Mouse (Mus musculus) duodenum, adult 2 months (tissue): ENCODE results near the gene Ankrd49. TPM values are rescaled to one million over a fixed set of nuclear protein-coding genes. Genes with fewer than 3 reads are reported as not detected.

Source experiments
- polyA plus RNA-seq: library from polyadenylated mRNA; depleted of rRNA; stranded (reverse); fragments of >200 nt; gene quantifications from 2 replicates; pipeline ENCODE4 v1.2.3, GENCODE M21; 2012; ENCODE audit warnings: low replicate concordance; rRNA removed

Ankrd49 gene
- polyA plus RNA-seq, result 0.43 and 1.2 TPM in 2 replicates

DNA sequence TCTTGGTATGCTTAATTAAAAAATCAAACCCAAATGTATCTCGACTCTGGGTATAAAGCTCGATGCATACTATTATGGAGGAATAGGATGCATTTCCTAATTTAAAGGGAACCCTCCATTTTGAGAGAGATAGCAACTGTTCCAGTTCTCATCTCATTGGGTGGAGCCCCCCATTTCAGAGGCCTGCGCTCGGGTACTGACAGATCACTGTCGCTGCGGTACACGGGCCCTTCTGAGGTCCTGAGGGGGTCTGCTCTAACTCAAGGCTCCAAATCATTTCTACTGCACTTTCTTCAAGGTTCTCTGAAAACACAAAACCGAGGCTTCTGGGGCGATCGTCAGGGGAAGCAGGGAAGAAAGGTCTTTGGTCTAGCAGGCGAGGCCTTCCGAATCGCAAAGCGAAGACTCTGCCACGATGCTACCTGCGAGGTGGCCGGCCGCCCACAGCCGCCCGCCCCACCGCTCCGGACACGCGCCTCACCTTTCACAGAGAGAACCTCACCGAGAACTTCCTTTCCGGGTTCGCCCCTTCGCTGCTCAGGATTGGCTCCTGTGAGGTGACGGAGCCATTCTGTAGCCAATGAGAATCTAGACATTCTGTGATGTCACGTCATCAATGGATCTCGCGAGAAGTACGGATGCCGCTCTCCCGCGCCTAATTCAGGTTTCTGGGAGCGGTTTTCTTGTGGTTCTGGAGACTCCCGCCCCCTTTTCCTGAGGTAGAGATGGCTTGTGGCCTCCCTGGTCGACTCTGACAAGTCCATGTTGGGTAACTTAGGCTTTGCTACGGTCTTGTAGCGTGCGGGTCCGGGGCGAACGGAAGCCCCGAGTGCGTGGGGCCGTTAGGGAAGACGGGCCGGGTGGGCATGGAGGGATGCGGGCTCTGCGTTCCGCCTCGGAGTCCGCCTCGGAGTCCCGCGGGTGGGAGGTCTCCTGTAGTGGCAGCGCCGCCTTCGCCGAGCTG is at the start of gene Ankrd49, which contains the start of gene Mre11a:
Gene Ankrd49 (minus strand): TSS at position 818 of the 964 bp plus-strand sequence.
Gene Mre11a (plus strand): TSS at position 616 of the 964 bp plus-strand sequence.

GRCm38 (mm10) chr9:14770803-14771471 is 13.7 kb downstream of the Ankrd49 start, which contains the start of gene 1700012B09Rik:
1700012B09Rik (minus strand) TSS chr9:14771030.

DNA sequence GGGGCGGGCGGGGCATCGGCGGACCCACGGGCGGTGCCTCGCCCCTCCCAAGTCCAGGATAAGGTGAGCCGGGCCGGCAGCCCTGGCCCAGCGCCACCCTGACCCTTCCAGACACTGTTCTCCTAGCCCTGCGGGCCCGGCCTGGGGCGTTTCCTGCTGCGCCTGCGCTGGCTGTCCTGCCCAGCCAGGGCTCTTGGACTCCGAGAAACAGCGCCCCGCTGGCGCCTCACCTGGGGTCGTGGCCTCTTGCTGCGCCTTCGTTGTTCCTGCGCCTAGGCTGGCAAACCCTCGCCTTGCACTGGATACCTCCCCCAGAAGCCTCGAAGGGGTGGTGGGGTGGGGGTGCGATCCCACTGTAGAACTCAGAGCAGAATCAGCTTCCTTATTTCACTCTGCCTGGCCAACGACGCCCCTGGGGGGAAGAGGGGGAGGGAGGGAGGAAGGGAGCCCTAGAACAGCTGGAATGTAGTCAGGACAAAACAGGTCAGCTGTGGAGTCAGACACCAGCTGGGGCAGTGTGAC is 32.6 kb downstream of the Ankrd49 start, which contains the start of gene Fut4:
Gene Fut4 (minus strand): TSS at position 393 of the 522 bp plus-strand sequence.

DNA sequence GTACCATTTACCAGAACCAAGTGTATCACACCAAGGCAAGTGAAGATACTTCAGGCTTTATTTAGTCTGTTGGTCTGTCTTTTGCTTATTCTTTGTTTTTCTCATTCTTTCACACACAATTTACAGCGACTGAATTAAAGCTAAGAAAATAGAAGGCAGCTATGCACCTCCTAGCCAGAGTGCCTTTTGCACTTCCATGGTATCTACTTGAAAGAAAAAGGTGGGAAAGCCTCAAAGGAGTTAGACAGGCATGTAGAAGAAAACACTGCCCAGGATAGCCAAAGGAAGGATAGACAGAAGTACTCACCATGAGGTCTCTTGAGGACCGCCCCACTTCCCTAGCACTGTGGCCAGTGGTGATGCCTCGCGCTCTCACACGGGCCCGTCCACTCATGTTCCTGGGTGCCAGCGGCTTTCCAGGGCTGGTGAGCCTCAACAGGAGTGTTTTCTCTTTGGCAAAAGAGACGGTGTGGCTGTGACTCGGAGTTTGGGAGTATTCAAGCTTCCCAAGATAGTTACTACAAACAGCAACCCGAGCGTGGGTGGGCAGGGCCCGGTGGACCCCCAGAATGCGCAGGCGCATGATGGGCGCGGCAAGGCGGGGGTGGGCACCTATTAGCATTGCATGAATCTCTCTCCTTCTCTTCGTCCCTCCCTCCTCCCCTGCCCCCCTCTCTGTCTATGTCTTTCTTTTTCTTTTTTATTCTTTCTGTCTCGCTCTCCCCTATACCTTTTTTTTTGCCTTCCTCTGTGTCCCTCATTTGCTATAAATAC is 44.3 kb downstream of the Ankrd49 start, which contains the start of gene Piwil4:
Gene Piwil4 (minus strand): TSS at position 583 of the 774 bp plus-strand sequence.

Other genes starting within 250 kb of the Ankrd49 start
- gene Amotl1, start 139.8 kb downstream of the Ankrd49 start, polyA plus RNA-seq, result 4.2 and 5.7 TPM in 2 replicates
- 0.51 and 0.53 TPM in 2 replicates for gene Piwil4, start 44.1 kb downstream of the Ankrd49 start, polyA plus RNA-seq
- 12.2 and 13.9 TPM in 2 replicates for gene Fut4, start 32.5 kb downstream of the Ankrd49 start, polyA plus RNA-seq
- not detected in 2 replicates for gene 1700012B09Rik, start 13.8 kb downstream of the Ankrd49 start, polyA plus RNA-seq
- gene Mre11a, start 202 bp downstream of the Ankrd49 start, polyA plus RNA-seq, result 0.69 and 1.2 TPM in 2 replicates
- 0.02 and 0.04 TPM in 2 replicates for gene Gpr83, start 75.4 kb upstream of the Ankrd49 start, polyA plus RNA-seq
- 0.16 and 3.8 TPM in 2 replicates for gene Izumo1r, start 119.1 kb upstream of the Ankrd49 start, polyA plus RNA-seq